Mouse (Mus musculus): ENCODE measurements around the gene Ackr1.
"Not testable (repeated sequence)": the region's sequence is repeated elsewhere in the genome, so short reads cannot be mapped to it uniquely, and the experiment has no call there.

The Ackr1 gene

GRCm38 (mm10) chr1:173349192-173349591 is 15.6 kb upstream of the Ackr1 start:
- in situ Hi-C loops (cut with MboI, MseI), result no loop called here

DNA sequence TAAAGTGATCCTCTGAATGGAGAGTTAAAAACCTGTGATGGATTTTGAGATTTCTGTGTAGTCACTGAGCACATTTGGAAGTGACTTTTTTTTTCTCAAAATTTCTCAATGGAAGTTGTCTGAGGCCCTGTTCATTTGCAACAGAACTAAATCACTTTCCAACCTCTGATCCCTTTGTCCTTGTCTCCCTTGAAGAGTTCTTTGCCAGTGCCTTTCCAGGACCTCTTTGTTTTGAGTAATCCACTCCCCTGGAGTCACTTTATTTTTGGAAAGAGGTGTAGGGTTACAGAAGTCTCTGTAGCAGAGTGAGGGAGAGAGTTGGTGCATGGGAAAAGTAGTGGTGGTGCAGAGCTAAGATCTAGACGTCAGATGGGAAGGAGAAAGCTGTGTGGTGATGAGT is 15.0 kb upstream of the Ackr1 start:
- in situ Hi-C loops (cut with MboI, MseI), result no loop called here

- in situ Hi-C loops (cut with MboI, MseI), result no loop called here
Observed at GRCm38 (mm10) chr1:173345112-173345511, 11.6 kb upstream of the Ackr1 start.

- in situ Hi-C loops (cut with MboI, MseI), result no loop called here
Observed at GRCm38 (mm10) chr1:173343934-173344333, 10.4 kb upstream of the Ackr1 start.

GRCm38 (mm10) chr1:173342425-173342824 is 8.9 kb upstream of the Ackr1 start:
- in situ Hi-C loops (cut with MboI, MseI), result no loop called here

GRCm38 (mm10) chr1:173339543-173339942 is 6.0 kb upstream of the Ackr1 start:
- in situ Hi-C loops (cut with MboI, MseI), result loop anchor here (5.0 to 10.0 kb wide), 2 partner anchors 53 to 1125 kb away; no protein-coding TSS in a partner anchor

DNA sequence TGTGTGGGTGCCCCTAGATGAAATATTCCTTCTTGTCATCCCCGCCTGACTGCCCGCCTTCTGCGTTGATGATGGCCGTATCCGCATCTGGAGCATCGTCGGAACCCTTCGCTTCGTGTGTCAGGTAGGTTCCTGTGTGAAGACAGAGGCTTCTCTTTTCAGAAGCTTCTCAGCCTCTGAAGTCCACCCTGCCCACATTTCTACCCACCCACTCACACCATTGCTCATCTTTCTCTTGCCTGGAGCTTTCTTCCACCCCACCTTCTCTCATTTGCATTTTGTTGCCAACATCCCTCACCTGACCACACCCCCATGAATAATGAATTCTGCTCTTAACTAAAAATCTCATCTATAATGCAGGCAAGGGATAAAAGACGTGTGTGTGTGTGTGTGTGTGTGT is 3.5 kb upstream of the Ackr1 start:
- in situ Hi-C loops (cut with MboI, MseI), result loop anchor here (5.0 to 10.0 kb wide), 2 partner anchors 55 to 1128 kb away; no protein-coding TSS in a partner anchor

DNA sequence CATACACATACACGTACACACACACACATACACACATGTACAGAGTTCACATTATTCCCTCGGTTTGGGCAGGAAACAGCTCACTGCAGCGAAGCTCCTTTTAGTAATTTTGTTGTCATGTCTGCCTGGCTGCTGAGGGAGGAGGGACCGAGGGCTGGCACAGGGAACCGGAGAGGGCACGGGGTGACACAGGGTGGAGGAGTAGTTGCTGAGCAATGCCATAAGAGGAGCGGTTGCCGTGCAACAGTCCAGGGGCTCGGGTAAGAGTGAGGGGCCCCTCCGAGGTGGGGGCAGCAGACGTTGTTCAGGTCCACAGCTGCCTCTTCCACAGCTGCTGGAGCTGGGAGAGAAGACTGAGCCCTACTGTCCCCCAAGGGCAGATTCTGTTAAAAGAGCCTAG is 2.4 kb upstream of the Ackr1 start:
- in situ Hi-C loops (cut with MboI, MseI), result loop anchor here (5.0 to 10.0 kb wide), 2 partner anchors 56 to 1129 kb away; no protein-coding TSS in a partner anchor

GRCm38 (mm10) chr1:173332418-173332817 is 1.1 kb downstream of the Ackr1 start:
- in situ Hi-C loops (cut with MboI, MseI), result loop anchor here (10.0 kb wide), 1 partner anchor 1132 kb away; no protein-coding TSS in a partner anchor

DNA sequence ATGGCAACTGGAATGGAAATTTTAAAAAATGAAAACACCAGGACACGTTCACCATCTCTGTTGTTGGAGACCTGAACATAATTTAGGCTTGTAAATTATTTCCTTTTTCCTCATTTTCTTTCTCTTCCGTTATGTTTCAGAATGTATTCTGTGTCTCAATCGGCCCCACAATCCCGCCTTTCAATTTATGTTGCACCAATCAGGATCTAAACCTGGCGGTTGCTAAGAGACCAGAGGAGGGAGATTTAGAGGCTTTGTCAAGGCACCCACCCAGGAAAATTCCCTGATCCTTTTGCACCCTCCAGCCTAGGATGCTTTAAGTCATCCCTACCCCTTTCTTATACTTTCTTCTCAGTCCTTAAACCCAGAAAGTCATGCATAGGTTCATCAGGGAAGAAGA is 3.8 kb downstream of the Ackr1 start:
- in situ Hi-C loops (cut with MboI, MseI), result loop anchor here (10.0 kb wide), 1 partner anchor 1135 kb away; no protein-coding TSS in a partner anchor

- in situ Hi-C loops (cut with MboI, MseI), result no loop called here
Observed at GRCm38 (mm10) chr1:173329185-173329584, 4.4 kb downstream of the Ackr1 start.

DNA sequence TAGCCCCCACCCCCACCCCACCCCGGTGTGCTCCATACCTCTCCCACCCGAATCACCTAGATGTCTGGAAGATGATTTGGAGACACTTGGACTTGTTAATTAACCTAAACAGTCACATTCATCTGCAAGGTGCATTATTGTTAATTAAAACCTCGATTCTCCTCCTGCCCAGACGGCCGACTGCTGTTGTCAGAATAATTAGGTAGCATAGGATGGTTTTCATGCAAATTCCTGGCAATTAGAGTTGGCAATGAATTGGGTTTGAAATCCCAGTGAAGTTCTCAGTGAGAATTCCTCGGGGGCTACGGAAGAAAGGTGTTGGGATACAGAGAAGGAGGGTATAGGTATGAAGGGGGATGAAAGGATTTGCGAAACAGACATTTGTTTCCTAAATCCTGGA is 5.1 kb downstream of the Ackr1 start:
- in situ Hi-C loops (cut with MboI, MseI), result no loop called here

DNA sequence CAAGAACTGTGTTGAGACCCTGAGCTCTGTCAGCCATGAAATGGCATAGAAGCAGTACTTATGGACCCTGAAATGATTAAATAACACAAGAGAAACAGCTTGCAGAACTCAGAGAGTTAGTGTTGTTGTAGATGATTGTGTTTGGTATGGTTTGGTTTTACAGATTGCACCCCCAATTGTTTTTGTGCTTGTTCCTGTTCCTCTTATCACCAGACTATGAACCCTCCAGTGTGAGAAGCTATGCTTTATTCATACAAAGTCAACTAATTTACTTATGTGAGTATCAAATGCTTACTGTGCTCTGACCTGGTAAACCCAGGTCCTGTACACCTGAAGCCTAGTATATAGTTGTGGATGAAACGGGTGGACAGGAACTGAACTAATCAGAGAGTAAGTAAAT is 7.0 kb downstream of the Ackr1 start:
- in situ Hi-C loops (cut with MboI, MseI), result no loop called here

DNA sequence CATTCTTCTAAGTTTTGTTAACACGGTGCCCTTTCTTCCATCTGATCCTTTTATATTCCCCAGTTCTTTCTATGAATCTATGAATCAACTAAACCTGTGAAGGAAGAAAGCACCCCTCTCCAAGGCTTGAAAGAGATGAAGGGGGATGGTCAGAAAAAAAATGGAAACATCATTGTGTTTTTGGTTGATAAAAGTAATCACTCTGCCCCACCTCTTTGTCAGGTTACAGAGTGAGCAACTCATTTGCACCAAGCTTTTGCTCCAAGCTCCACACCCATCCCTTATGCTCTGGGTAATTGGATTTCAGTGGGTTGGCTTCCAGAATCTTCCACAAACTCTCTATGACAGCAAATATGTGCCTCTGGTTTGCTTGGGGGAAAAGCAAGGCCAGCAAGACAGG is 8.2 kb downstream of the Ackr1 start:
- in situ Hi-C loops (cut with MboI, MseI), result no loop called here

DNA sequence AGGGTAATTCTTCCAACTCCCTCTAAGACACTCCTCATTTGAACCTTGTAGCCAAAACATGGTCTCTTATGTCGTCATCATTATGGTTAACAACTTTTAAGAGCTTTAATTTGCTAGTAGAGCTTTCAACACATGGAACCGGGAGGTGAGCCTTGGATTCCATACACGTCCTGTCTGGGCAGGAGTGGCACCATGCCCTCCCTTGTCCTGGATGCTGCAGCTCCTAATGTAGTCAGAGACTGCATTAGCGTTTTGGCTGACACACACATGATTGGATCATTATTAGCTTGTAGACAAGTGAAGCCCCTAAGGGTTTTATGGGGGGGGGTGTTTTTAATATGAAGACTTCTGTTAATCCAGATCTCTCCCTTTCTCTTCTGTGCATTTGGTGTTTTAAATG is 8.6 kb downstream of the Ackr1 start:
- in situ Hi-C loops (cut with MboI, MseI), result no loop called here

DNA sequence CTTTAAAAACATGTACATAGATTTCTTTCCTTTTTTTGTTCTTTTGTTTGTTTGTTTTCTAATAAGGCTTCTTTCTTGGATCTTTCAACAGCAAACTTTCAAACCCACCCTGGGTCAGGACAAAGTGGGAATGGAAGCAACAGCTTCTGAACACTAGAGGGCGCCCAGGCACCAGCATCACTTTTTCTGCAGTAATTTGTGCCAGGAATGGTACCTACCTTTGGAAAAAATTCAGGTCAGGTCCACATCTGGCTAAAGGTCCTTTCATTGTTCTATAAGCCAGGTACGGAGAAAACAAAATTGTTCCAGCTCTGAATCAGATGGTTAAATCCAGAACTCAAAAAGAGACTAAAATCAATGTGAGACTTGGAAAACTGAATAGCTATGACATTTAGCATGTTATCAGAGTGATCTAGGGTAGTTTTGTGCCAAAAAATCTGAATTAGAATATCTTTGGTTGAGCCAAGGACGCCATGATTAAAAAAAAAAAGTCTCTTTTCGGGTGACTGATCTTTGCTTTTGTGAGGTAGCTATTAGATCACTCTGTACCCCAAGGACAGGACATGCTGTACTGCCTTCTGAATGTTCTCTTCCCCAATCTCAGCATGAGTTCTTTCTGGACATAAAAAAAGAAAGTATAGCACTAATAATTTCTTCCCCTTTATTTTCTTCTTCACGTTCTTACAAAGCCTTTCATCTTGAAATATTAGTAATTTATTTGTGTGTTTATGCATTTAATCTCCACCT is 9.5 kb downstream of the Ackr1 start:
- in situ Hi-C loops (cut with MboI, MseI), result no loop called here

DNA sequence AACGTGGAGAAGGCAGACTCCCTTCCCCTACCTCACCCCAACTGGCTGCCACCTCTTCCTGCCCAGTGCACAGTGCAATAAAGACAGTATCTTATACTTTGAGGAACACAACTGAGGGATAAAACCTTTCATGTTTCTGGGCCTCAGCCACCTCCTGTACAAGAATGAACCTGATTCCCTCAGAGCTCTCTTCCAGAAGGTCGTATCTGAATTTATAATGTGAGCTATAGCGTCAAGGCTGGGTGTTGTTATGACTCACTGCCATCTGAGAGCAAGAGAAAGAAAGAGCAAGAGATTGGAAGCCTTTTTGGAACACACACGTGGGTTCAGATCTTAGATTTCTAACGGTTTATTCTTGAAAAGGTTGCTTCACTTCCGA is 11.3 kb downstream of the Ackr1 start:
- in situ Hi-C loops (cut with MboI, MseI), result no loop called here

DNA sequence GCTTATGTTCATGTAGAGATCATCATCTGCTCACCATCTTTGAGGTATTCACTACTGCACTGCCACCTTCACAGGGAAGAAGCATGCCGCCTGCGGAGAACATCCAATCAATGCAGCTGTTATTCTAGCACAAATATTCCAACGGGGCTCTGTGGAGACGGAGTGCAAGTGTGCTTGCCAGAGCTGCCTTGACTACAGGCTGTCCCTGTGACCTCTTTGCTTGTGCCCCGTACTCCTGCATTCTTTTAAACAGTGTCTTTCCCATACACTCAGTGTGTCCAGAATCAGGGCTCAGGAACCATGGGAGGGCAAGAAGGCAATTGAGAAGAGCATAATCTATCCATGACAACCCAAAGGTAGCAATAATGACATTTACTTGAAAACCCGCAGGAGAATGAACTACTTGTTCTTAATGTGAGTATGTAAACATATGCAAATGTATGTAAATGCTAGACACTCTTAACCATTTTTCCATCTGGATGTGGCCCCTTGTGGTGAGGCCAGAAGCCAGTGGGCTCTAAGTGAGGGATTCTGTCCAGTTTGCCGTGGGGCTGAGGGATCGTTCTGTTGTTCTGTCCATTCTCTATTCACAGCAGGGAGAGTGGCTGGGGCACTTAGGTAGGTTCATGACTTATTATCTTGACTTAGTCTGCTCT is 11.8 kb downstream of the Ackr1 start:
- in situ Hi-C loops (cut with MboI, MseI), result no loop called here

DNA sequence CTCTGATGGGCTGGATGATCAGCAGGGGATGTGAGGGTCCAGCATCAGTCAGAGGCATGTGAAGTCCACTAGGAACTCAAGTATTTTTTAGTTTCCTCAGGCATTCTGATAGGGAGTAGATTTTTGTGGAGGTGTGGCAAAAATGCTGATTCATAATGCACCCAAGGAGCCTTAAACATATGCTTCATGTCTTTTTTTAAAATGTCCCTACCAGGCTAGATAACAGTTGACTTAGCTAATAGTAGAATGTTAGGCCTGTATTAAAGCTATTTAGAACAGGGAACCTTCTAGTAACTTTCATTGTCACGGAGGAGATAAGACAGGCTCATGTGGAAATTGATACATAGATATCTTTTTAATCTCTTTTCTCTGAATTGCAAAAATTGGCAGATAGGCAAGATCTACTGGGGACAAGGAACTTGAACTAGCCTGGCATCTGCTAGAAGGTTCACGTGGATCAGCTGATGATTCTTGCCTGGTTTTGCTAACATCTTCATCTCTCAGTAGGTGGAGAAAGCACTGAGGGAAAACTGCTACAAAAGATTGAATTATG is 15.5 kb downstream of the Ackr1 start:
- in situ Hi-C loops (cut with MboI, MseI), result no loop called here

- in situ Hi-C loops (cut with MboI, MseI), result no loop called here
Observed at GRCm38 (mm10) chr1:173315725-173316124, 17.8 kb downstream of the Ackr1 start.

GRCm38 (mm10) chr1:173313535-173314050 is 20.0 kb downstream of the Ackr1 start:
- in situ Hi-C loops (cut with MboI, MseI), result not testable (repeated sequence)

- in situ Hi-C loops (cut with MboI, MseI), result not testable (repeated sequence)
Observed at GRCm38 (mm10) chr1:173302795-173303194, 30.8 kb downstream of the Ackr1 start.
